Mouse (Mus musculus): ENCODE results near the gene Golga3. TPM values are rescaled to one million over a fixed set of nuclear protein-coding genes. Genes with fewer than 3 reads are reported as not detected.
A peak's percentile ranks its signal among the peaks of the same experiment; 100 is the strongest.

Gene Golga3
- polyA plus RNA-seq, 1 experiment: 11.5 TPM

DNA sequence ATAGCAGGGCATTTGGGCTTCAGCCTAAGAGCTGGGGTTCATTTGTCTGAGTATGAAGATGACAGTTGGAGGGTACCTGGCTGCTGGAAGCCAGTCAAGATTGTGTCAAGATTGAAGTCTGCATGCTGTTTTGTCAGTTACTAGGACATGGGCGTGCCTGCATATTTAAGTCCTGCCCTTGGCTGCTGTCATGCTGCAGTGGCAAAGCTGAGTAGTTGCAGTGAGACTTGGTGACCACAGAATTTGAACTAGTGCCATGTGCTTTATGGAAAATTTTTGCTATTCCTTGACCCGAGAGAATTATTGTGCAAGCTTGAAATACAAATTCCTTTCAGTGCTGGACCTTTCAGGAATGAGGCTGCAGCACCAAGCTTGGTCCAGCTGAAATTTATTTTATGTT, 34.2 kb upstream of the Golga3 start:
- no peak overlapping the region for H3K4me3 ChIP-seq (ENCODE audit: control insufficient read depth, insufficient read depth, low read length)
- H3K4me1 ChIP-seq (replicated peaks; ENCODE audit: control insufficient read depth, insufficient read depth, low read length): no peaks in the 10 kb centered on the region; the same call in 1 of the 2 replicates
- DNase-seq: no peak
- no peak overlapping the region for H3K27ac ChIP-seq (ENCODE audit: control insufficient read depth, insufficient read depth, low read length)
- H3K27me3 ChIP-seq (ENCODE audit: control insufficient read depth, insufficient read depth, low read length): no peaks in the 10 kb centered on the region
- TF ChIP-seq POLR2A (IDR thresholded peaks at IDR 0.05; ENCODE audit: control insufficient read depth, extremely low read depth, insufficient read depth, low read length, poor library complexity) (no peak), CTCF (IDR thresholded peaks at IDR 0.05; ENCODE audit: borderline replicate concordance, control insufficient read depth, extremely low read depth, insufficient read depth, low read length, poor library complexity) (no peak)
- WGBS: 95% methylated on average over 2 of the region's 2 CpGs
- peaks cover 51% of the 10 kb centered on the region for H3K36me3 ChIP-seq (ENCODE audit: control insufficient read depth, insufficient read depth, low read length)

DNA sequence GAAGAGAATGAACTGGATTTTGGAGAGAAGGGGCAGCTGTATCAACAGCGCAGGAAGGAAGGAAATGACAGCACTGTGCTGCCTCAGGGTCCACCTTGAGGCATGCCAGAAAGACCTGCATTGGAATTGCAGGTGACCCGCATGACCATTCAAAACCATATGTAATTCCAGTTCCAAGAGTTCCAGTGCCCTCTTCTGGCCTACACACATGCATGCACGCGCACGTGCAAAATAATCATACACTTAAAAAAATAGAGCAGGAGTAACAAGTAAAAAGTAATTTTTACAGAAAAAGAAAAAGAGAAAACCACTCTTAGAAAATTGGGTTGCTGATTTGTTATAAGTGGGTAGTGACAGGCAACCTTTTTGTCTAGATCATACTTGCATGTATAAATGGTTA, 33.5 kb upstream of the Golga3 start:
- TF ChIP-seq POLR2A (IDR thresholded peaks at IDR 0.05; ENCODE audit: control insufficient read depth, extremely low read depth, insufficient read depth, low read length, poor library complexity) (no peak), CTCF (IDR thresholded peaks at IDR 0.05; ENCODE audit: borderline replicate concordance, control insufficient read depth, extremely low read depth, insufficient read depth, low read length, poor library complexity) (peak; percentile 20; the same call in 1 of the 2 replicates)
- no peaks in the 10 kb centered on the region for H3K27me3 ChIP-seq (ENCODE audit: control insufficient read depth, insufficient read depth, low read length)
- H3K4me1 ChIP-seq (replicated peaks; ENCODE audit: control insufficient read depth, insufficient read depth, low read length): no peaks in the 10 kb centered on the region
- DNase-seq: peak; percentile 11
- no peak overlapping the region for H3K4me3 ChIP-seq (ENCODE audit: control insufficient read depth, insufficient read depth, low read length)
- WGBS: 93% methylated on average over 5 of the region's 5 CpGs
- peaks cover 58% of the 10 kb centered on the region for H3K36me3 ChIP-seq (ENCODE audit: control insufficient read depth, insufficient read depth, low read length)
- H3K27ac ChIP-seq (ENCODE audit: control insufficient read depth, insufficient read depth, low read length): no peak overlapping the region

DNA sequence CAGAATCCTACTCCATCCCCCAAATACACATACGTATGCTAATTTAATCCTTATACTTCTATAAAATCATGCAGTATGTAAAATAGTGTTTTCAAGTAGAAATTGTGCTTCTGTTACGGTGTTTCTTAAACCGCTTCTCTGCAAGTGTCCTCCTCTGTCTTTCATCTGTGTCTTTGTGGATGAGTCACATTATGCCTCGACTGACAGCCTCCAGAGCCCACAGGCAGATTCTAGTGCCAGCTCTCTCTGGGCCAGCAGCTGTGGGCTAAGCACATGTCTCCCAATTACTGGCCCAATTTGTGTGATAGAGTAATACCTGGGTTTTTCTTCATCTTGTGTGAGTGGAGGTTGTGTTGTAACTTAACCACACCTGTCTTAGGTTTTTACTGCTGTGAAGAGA, 7.1 kb upstream of the Golga3 start:
- Histone ChIP-seq H3K27me3 (ENCODE audit: control insufficient read depth, insufficient read depth, low read length) (no peaks in the 10 kb centered on the region), H3K4me1 (replicated peaks; ENCODE audit: control insufficient read depth, insufficient read depth, low read length) (no peaks in the 10 kb centered on the region), H3K4me3 (ENCODE audit: control insufficient read depth, insufficient read depth, low read length) (no peak overlapping the region), H3K27ac (ENCODE audit: control insufficient read depth, insufficient read depth, low read length) (no peak overlapping the region), H3K36me3 (ENCODE audit: control insufficient read depth, insufficient read depth, low read length) (peaks cover 69% of the 10 kb centered on the region)
- 95% methylated on average over 4 of the region's 4 CpGs for WGBS
- TF ChIP-seq POLR2A (IDR thresholded peaks at IDR 0.05; ENCODE audit: control insufficient read depth, extremely low read depth, insufficient read depth, low read length, poor library complexity) (no peak), CTCF (IDR thresholded peaks at IDR 0.05; ENCODE audit: borderline replicate concordance, control insufficient read depth, extremely low read depth, insufficient read depth, low read length, poor library complexity) (no peak)
- DNase-seq: no peak

DNA sequence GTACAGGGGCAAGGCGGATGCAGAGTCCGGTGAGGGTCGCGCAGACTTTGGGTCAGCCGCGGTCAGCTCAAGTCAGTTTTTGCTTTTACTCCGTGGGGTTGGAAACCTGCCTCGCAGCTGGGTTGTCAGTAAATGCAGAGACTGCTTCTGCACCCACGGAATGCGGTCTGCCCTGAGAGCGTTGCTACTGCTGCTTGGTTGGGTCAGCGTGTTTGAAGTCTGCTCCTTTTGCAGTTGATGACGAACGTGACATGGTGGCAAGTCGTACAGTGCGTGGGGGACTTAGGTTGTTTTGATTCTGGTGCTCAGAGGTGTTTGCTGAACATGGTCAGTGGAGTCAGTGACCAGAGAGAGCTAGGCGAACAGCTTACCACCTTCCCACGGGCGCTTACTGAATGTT, 520 bp downstream of the Golga3 start:
- TF ChIP-seq CTCF (IDR thresholded peaks at IDR 0.05; ENCODE audit: borderline replicate concordance, control insufficient read depth, extremely low read depth, insufficient read depth, low read length, poor library complexity): no peak
- 0 out of 2 replicates have a peak, but pooled peaks have one; percentile 32 for TF ChIP-seq POLR2A (IDR thresholded peaks at IDR 0.05; ENCODE audit: control insufficient read depth, extremely low read depth, insufficient read depth, low read length, poor library complexity)
- WGBS: 2% methylated on average over 19 of the region's 19 CpGs
- no peaks in the 10 kb centered on the region for H3K27me3 ChIP-seq (ENCODE audit: control insufficient read depth, insufficient read depth, low read length)
- DNase-seq: no peak
- H3K4me3 ChIP-seq (ENCODE audit: control insufficient read depth, insufficient read depth, low read length): peak overlapping the region; percentile 95
- H3K36me3 ChIP-seq (ENCODE audit: control insufficient read depth, insufficient read depth, low read length): peaks cover under 1% of the 10 kb centered on the region; the same call in 1 of the 2 replicates
- H3K4me1 ChIP-seq (replicated peaks; ENCODE audit: control insufficient read depth, insufficient read depth, low read length): 0 out of 2 replicates have a peak, but pooled peaks cover 2% of the 10 kb centered on the region
- H3K27ac ChIP-seq (ENCODE audit: control insufficient read depth, insufficient read depth, low read length): no peak overlapping the region

DNA sequence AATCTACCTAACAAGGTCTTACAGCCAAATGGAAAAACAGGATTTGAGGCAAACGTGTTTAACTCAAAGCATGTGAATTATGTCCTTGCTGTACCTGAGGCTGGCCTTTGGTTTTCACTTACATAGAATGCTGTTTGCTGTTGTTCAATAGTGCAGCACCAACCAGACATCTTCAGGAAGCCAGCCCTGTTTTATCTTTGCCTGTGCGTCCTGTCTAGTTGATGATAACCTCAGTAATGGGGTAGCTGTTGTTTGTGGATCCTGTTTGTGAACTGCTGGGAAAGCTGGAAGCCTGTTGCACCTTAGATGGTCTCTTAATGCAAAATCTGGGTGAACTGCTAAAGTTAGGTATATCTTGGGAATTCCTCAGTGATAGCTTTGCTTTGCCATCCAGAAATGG, 2.1 kb downstream of the Golga3 start:
- 90% methylated on average over 2 of the region's 2 CpGs for WGBS
- TF ChIP-seq CTCF (IDR thresholded peaks at IDR 0.05; ENCODE audit: borderline replicate concordance, control insufficient read depth, extremely low read depth, insufficient read depth, low read length, poor library complexity): no peak
- no peak for TF ChIP-seq POLR2A (IDR thresholded peaks at IDR 0.05; ENCODE audit: control insufficient read depth, extremely low read depth, insufficient read depth, low read length, poor library complexity)
- Histone ChIP-seq H3K27me3 (ENCODE audit: control insufficient read depth, insufficient read depth, low read length) (no peaks in the 10 kb centered on the region), H3K36me3 (ENCODE audit: control insufficient read depth, insufficient read depth, low read length) (no peaks in the 10 kb centered on the region), H3K27ac (ENCODE audit: control insufficient read depth, insufficient read depth, low read length) (no peak overlapping the region), H3K4me1 (replicated peaks; ENCODE audit: control insufficient read depth, insufficient read depth, low read length) (0 out of 2 replicates have a peak, but pooled peaks cover 2% of the 10 kb centered on the region), H3K4me3 (ENCODE audit: control insufficient read depth, insufficient read depth, low read length) (no peak overlapping the region)
- DNase-seq: no peak

DNA sequence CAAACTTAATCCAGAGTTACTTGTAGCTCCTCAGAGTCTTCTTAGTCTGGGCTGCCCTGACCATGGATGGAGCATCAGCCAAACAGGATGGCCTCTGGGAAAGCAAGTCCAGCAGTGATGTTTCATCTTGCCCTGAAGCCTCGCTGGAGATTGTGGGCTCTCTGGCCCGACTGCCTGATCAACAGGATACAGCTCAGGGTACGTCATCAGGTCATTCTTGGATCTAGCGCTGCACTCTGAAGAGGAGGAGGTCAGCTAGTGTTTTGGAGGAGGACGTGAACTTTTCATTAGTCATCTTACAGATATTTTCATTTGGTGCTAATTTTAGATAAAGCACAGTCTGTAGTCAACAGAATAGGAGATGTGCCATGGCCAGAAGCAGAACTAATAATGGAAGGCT, 5.2 kb downstream of the Golga3 start:
- no peak overlapping the region for H3K27ac ChIP-seq (ENCODE audit: control insufficient read depth, insufficient read depth, low read length)
- WGBS: 95% methylated on average over 5 of the region's 5 CpGs
- no peak overlapping the region for H3K4me3 ChIP-seq (ENCODE audit: control insufficient read depth, insufficient read depth, low read length)
- DNase-seq: no peak
- H3K36me3 ChIP-seq (ENCODE audit: control insufficient read depth, insufficient read depth, low read length): peaks cover 24% of the 10 kb centered on the region
- no peak for TF ChIP-seq CTCF (IDR thresholded peaks at IDR 0.05; ENCODE audit: borderline replicate concordance, control insufficient read depth, extremely low read depth, insufficient read depth, low read length, poor library complexity)
- TF ChIP-seq POLR2A (IDR thresholded peaks at IDR 0.05; ENCODE audit: control insufficient read depth, extremely low read depth, insufficient read depth, low read length, poor library complexity): no peak
- no peaks in the 10 kb centered on the region for H3K27me3 ChIP-seq (ENCODE audit: control insufficient read depth, insufficient read depth, low read length)
- 0 out of 2 replicates have a peak, but pooled peaks cover 2% of the 10 kb centered on the region for H3K4me1 ChIP-seq (replicated peaks; ENCODE audit: control insufficient read depth, insufficient read depth, low read length)

All from thymus, adult 2 months (tissue).